Mouse (Mus musculus) ES-E14 (cell line): ENCODE measurements around the gene Pml.

Experiments
- CHD2 ChIP-seq: IDR thresholded peaks from 2 replicates; pipeline ENCODE4 v1.6.1; 2014; ENCODE audit warnings: mild to moderate bottlenecking, low read depth, low read length, inconsistent platforms
- HCFC1 ChIP-seq: IDR thresholded peaks from 2 replicates; pipeline ENCODE4 v1.6.1; 2012; ENCODE audit warnings: low read length, inconsistent platforms, borderline replicate concordance; ENCODE audit not compliant: insufficient read depth

DNA sequence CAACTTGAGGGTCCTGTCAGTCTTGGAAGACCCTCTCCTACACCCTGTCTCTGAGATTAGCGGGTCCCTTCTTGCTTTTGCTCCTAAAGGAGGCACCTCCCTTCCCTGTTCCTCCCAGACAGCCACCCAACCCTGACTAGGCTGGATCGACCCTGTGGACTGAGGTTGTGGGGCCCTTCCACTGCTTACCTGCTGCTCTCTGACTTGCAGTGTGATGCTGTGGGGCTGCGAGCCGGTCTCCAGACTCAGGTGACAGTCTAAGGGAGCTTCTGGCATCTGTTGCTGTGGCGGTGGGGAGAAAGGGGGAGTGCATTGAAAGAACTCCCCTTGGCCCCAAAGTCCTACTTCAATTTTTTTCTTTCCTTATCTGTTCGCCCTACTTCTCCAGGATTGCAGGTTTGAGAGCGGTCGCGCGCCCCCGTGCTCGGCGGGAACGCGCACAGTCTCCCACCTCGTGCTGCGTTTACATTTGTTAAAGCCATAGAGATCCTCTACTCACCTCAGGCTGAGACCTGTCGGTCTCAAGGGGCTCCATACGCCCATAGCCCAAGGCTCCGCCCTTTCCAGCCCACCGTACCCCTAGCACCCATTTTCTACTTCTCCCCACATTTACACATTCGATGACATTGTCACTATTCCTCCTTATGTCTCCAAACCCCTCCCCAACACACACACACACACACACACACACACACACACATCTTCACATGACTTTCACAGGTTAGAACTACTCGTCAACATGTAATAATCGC lies 48.3 kb downstream of the Pml start:
- no peak for TF ChIP-seq CHD2
- no peak for TF ChIP-seq HCFC1
